18 mouse cellular contexts compared by ENCODE assay signal in the genomic region with DNA sequence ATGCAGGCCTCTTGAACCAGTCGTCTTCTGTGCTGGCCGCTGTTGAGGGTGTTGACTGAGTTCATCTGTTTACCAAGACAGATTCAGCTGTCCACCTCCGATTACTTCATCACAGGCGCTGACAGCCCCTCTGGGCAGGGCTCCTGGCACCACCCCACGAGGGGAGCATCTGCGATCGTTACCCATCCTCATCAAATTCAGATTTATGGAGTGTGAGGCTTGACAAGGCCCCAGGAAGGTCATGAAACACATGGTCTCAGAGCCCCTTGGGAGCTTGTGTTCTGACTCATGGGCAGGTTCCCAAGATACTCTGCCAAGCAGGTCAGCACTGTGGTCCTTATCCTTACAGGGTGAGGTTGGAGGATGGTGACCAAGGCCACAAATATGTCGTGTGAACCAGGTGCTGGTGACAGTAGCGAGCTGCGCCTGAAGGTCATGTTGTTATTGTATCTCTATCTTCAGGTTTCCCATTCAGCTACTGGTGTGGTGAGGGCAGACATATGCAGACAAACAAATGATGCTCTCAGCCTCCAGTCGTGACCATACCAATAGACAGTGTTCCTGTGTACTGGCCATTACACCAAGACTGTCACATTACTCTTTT. TPM values are rescaled to one million over a fixed set of nuclear protein-coding genes. Genes with fewer than 3 reads are reported as not detected.
DNase-seq lines count a peak whose midpoint lies in the region; ATAC-seq lines count a peak whose summit lies in the region.
"Had no signal": no experiment of that assay in that cellular context is flagged by ENCODE, and none has a peak within 500 bp of the region (broad histone marks: within the 10 kb centered on the region; RNA-seq: fewer than 3 reads in every experiment).

No protein-coding gene starts in this region.

- WGBS in hindbrain, embryonic 15.5 days: 70% methylated on average over 11 of the region's 11 CpGs
- 70% methylated on average over 11 of the region's 11 CpGs for WGBS in hindbrain, embryonic 13.5 days

- H3K4me3 ChIP-seq in hindbrain, embryonic 15.5 days: no peak overlapping the region
- H3K4me3 ChIP-seq in hindbrain, embryonic 13.5 days: no peak overlapping the region
- H3K4me3 ChIP-seq: heart, adult 2 months; limb, embryonic 12.5 days; liver, embryonic 15.5 days; megakaryocyte, embryonic 14.5 days had no signal

- H3K9me3 ChIP-seq in hindbrain, embryonic 15.5 days: no peaks in the 10 kb centered on the region
- no peaks in the 10 kb centered on the region for H3K9me3 ChIP-seq in hindbrain, embryonic 13.5 days
- H3K9me3 ChIP-seq: limb, embryonic 12.5 days; liver, embryonic 15.5 days; megakaryocyte, embryonic 14.5 days had no signal

- peak; percentile 45; the same call in 1 of the 2 replicates for ATAC-seq in hindbrain, embryonic 15.5 days (ENCODE audit: low FRiP score, low read depth)
- ATAC-seq in hindbrain, embryonic 13.5 days (ENCODE audit: low FRiP score): no peak
- ATAC-seq: forebrain, embryonic 14.5 days had no signal

- H3K27me3 ChIP-seq in hindbrain, embryonic 15.5 days: no peaks in the 10 kb centered on the region
- no peaks in the 10 kb centered on the region for H3K27me3 ChIP-seq in hindbrain, embryonic 13.5 days
- H3K27me3 ChIP-seq: liver, embryonic 15.5 days had no signal

- H3K4me1 ChIP-seq in hindbrain, embryonic 15.5 days (replicated peaks): no peaks in the 10 kb centered on the region
- H3K4me1 ChIP-seq in hindbrain, embryonic 13.5 days (replicated peaks): no peaks in the 10 kb centered on the region; the same call in 1 of the 2 replicates
- H3K4me1 ChIP-seq: liver, embryonic 15.5 days; megakaryocyte, embryonic 14.5 days had no signal

- DNase-seq in Muller cell, postnatal 12 days (ENCODE audit: inconsistent ontology term): peak; percentile 42
- peak; percentile 55 to 68 for DNase-seq in cerebellum, postnatal 14 days
- peak; percentile 41 for DNase-seq in lung, postnatal 10 days
- no peak for DNase-seq in adrenal gland, postnatal 10 days
- no peak for DNase-seq in urinary bladder, postnatal 25 days (ENCODE audit: low spot score)
- no peak for DNase-seq in adrenal gland, adult 18-20 months (ENCODE audit: low spot score in 2 of 2)
- DNase-seq: kidney, adult 11 months; kidney, postnatal 4 days; layer of hippocampus, postnatal 36 days; thymus, adult 18-20 months had no signal

- no peak overlapping the region for H3K27ac ChIP-seq in hindbrain, embryonic 15.5 days (replicated peaks)
- H3K27ac ChIP-seq in hindbrain, embryonic 13.5 days: no peak overlapping the region
- H3K27ac ChIP-seq: heart, adult 2 months; limb, embryonic 12.5 days; liver, embryonic 15.5 days had no signal

- no peaks in the 10 kb centered on the region for H3K36me3 ChIP-seq in hindbrain, embryonic 15.5 days
- H3K36me3 ChIP-seq in hindbrain, embryonic 13.5 days: no peaks in the 10 kb centered on the region
- H3K36me3 ChIP-seq: limb, embryonic 12.5 days; liver, embryonic 15.5 days had no signal

- H3K9ac ChIP-seq in hindbrain, embryonic 15.5 days: no peak overlapping the region
- no peak overlapping the region for H3K9ac ChIP-seq in hindbrain, embryonic 13.5 days
- H3K9ac ChIP-seq: limb, embryonic 12.5 days; liver, embryonic 15.5 days had no signal

- H3K4me2 ChIP-seq in hindbrain, embryonic 15.5 days: no peak overlapping the region
- no peak overlapping the region for H3K4me2 ChIP-seq in hindbrain, embryonic 13.5 days
- H3K4me2 ChIP-seq: limb, embryonic 12.5 days; liver, embryonic 15.5 days had no signal

RNA-seq across cellular contexts. Expression of a gene that starts 51.8 kb away (rescaled TPM):
- 2.9 and 3.2 TPM in 2 replicates for polyA plus RNA-seq in hindbrain, embryonic 15.5 days (2015; fragmentation: Nextera tagmentation; extraction: Ambion mirVana)
- 2.2 and 2.4 TPM in 2 replicates for polyA plus RNA-seq in hindbrain, embryonic 13.5 days (2015; fragmentation: Nextera tagmentation; extraction: Ambion mirVana)
- total RNA-seq in adrenal gland, postnatal 10 days (2021): 10 to 100 TPM in 1 of 2 experiments, 1 to 10 TPM in 1; 5.1 to 10.1 TPM
- total RNA-seq in adrenal gland, adult 18-20 months (2021): 1 to 10 TPM; 2.4 to 4.0 TPM
- total RNA-seq: monocyte, adult 5-6 weeks had no signal

Comparison
In these comparisons a context has a peak if more than half of its experiments do, and no peak if none do; other contexts are left out.
1. DNase-seq: peak in Muller cell, postnatal 12 days (single experiment), cerebellum, postnatal 14 days (2 of 2) and lung, postnatal 10 days (single experiment); none in adrenal gland, postnatal 10 days (single experiment), urinary bladder, postnatal 25 days (single experiment) and adrenal gland, adult 18-20 months (0 of 2).